Mouse (Mus musculus) thymus, adult 2 months (tissue): ENCODE results near the gene Abcg5.

Experiments used
- CTCF ChIP-seq: fragments of 200-500 bp; IDR thresholded peaks from 2 replicates; pipeline ENCODE4 v1.5.1; 2012; ENCODE audit warnings: mild to moderate bottlenecking, control low read depth, low read length, moderate library complexity, borderline replicate concordance; ENCODE audit not compliant: control insufficient read depth, poor library complexity, insufficient read depth; ENCODE audit errors: extremely low read depth
- POLR2A ChIP-seq: fragments of 200-500 bp; IDR thresholded peaks from 2 replicates; pipeline ENCODE4 v1.6.1; 2012; ENCODE audit warnings: mild to moderate bottlenecking, low read length, control low read depth, moderate library complexity; ENCODE audit not compliant: control insufficient read depth, poor library complexity, insufficient read depth; ENCODE audit errors: extremely low read depth

DNA sequence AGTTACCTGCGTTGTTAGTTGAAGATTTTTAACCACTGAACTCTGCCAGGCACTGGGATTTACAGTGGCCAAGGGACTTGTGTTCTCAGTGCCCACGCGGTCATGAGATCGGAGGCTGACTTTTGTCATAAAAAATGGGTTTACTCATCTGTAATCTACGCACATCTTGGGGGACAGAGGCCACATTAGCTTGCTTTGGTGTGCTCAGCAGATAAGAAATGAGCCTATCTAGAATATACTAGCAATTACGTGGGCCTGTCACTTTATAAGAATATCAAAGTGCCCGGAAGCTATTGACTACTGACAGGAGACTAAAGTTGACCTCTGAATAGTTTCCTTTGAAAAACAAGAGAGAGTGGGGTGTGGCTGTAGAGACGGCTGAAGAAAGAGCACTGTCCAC, 23.9 kb downstream of the Abcg5 start:
- TF ChIP-seq CTCF (no peak), POLR2A (no peak)
